ENCODE assay signal across 9 mouse cellular contexts in genomic region chr11:55571144-55571543, GRCm38 (mm10). TPM values are rescaled to one million over a fixed set of nuclear protein-coding genes. Genes with fewer than 3 reads are reported as not detected.
A peak's percentile ranks its signal among the peaks of the same experiment; 100 is the strongest.
DNase-seq lines count a peak whose midpoint lies in the region; ATAC-seq and TF ChIP-seq lines count a peak whose summit lies in the region.
"Had no signal": no experiment of that assay in that cellular context is flagged by ENCODE, and none has a peak within 500 bp of the region (broad histone marks: within the 10 kb centered on the region; RNA-seq: fewer than 3 reads in every experiment).

No protein-coding gene starts in this region.

- TF ChIP-seq CTCF in gastrocnemius, adult 2 months (IDR thresholded peaks at IDR 0.05): peak; percentile 54
- TF ChIP-seq CTCF in midbrain, postnatal 0 days (IDR thresholded peaks at IDR 0.05): peak; percentile 74

- H3K4me3 ChIP-seq in gastrocnemius, adult 2 months: no peak overlapping the region
- H3K4me3 ChIP-seq in hindbrain, embryonic 14.5 days (replicated peaks; ENCODE audit: low read length): no peak overlapping the region
- H3K4me3 ChIP-seq in midbrain, postnatal 0 days (ENCODE audit: low read depth, low read length): no peak overlapping the region

- intact Hi-C loops in gastrocnemius, adult 2 months (cut with DNase I): no loop called here

- no peak for ATAC-seq in hindbrain, embryonic 14.5 days (ENCODE audit: low FRiP score)
- no peak for ATAC-seq in midbrain, postnatal 0 days (ENCODE audit: low FRiP score)
- no peak for ATAC-seq in erythroid progenitor cell, adult 5-6 weeks (replicated peaks; ENCODE audit: low FRiP score, poor library complexity, severe bottlenecking)

- no peaks in the 10 kb centered on the region for H3K27me3 ChIP-seq in hindbrain, embryonic 14.5 days (ENCODE audit: control insufficient read depth, insufficient read depth, low read length)
- H3K27me3 ChIP-seq in midbrain, postnatal 0 days (ENCODE audit: insufficient read depth, low read length): no peaks in the 10 kb centered on the region

- 21% methylated on average over 2 of the region's 2 CpGs for WGBS in hindbrain, embryonic 14.5 days
- 19% methylated on average over 2 of the region's 2 CpGs for WGBS in midbrain, postnatal 0 days

- H3K4me2 ChIP-seq in hindbrain, embryonic 14.5 days (replicated peaks): no peak overlapping the region
- no peak overlapping the region for H3K4me2 ChIP-seq in midbrain, postnatal 0 days (ENCODE audit: low read depth, low read length, poor library complexity, severe bottlenecking)

- H3K4me1 ChIP-seq in hindbrain, embryonic 14.5 days (replicated peaks; ENCODE audit: control insufficient read depth, insufficient read depth, low read length): peaks cover 23% of the 10 kb centered on the region
- H3K4me1 ChIP-seq in midbrain, postnatal 0 days (ENCODE audit: insufficient read depth, low read length): no peaks in the 10 kb centered on the region

- H3K9me3 ChIP-seq in hindbrain, embryonic 14.5 days (ENCODE audit: control insufficient read depth, low read length): no peaks in the 10 kb centered on the region
- H3K9me3 ChIP-seq in midbrain, postnatal 0 days (ENCODE audit: low read length): no peaks in the 10 kb centered on the region

- H3K27ac ChIP-seq in gastrocnemius, adult 2 months: no peak overlapping the region
- H3K27ac ChIP-seq in hindbrain, embryonic 14.5 days: no peak overlapping the region
- H3K27ac ChIP-seq in midbrain, postnatal 0 days (ENCODE audit: low read depth, low read length): no peak overlapping the region

- no peak for DNase-seq in gastrocnemius, adult 2 months
- no peak for DNase-seq in gastrocnemius, adult 18-20 months (ENCODE audit: low spot score)
- peak; percentile 24 for DNase-seq in right cerebral cortex, adult 18-20 months
- no peak for DNase-seq in right cerebral cortex, postnatal 25 days
- peak; percentile 8 for DNase-seq in c-Kit-positive CD71-negative TER-119-negative erythroid progenitor cells, embryonic 14.5 days (ENCODE audit: low read depth)
- peak; percentile 54 for DNase-seq in hindbrain, embryonic 14.5 days (ENCODE audit: low spot score)
- DNase-seq in midbrain, postnatal 0 days (ENCODE audit: low spot score): peak; percentile 66

- H3K9ac ChIP-seq in hindbrain, embryonic 14.5 days: no peak overlapping the region
- H3K9ac ChIP-seq in midbrain, postnatal 0 days (replicated peaks; ENCODE audit: low read length, poor library complexity, severe bottlenecking): no peak overlapping the region

- H3K36me3 ChIP-seq in hindbrain, embryonic 14.5 days (replicated peaks; ENCODE audit: control insufficient read depth, insufficient read depth): peaks cover 10% of the 10 kb centered on the region; the same call in 1 of the 2 replicates
- H3K36me3 ChIP-seq in midbrain, postnatal 0 days (ENCODE audit: insufficient read depth, low read length): no peaks in the 10 kb centered on the region

RNA-seq across cellular contexts. Expression of gene Glra1, which starts 36.9 kb away (rescaled TPM):
- total RNA-seq in gastrocnemius, adult 2 months (2021): not detected
- total RNA-seq in gastrocnemius, adult 18-20 months (2021): not detected
- 1.7 and 2.5 TPM in 2 replicates for polyA plus RNA-seq in hindbrain, embryonic 14.5 days (2014; fragmentation: Nextera tagmentation; extraction: Ambion mirVana)
- total RNA-seq in midbrain, postnatal 0 days (2014; rRNA removed): 1.9 and 4.4 TPM in 2 replicates
- 0.43 and 0.47 TPM in 2 replicates for polyA plus RNA-seq in midbrain, postnatal 0 days (2015; fragmentation: Nextera tagmentation; extraction: Ambion mirVana)
- total RNA-seq in erythroid progenitor cell, adult 5-6 weeks (2015; ENCODE audit: low replicate concordance): not detected in 2 replicates
- not detected in 2 replicates for total RNA-seq in erythroid progenitor cell, adult 5-6 weeks (2017; ENCODE audit: low replicate concordance)
- total RNA-seq: heart, postnatal 14 days had no signal

Comparison
In these comparisons a context has a peak if more than half of its experiments do, and no peak if none do; other contexts are left out.
1. DNase-seq: peak in right cerebral cortex, adult 18-20 months (single experiment), c-Kit-positive CD71-negative TER-119-negative erythroid progenitor cells, embryonic 14.5 days (single experiment), hindbrain, embryonic 14.5 days (single experiment) and midbrain, postnatal 0 days (single experiment); none in gastrocnemius, adult 2 months (single experiment), gastrocnemius, adult 18-20 months (single experiment) and right cerebral cortex, postnatal 25 days (single experiment).